Mouse (Mus musculus) CD4-positive, CD25-positive, alpha-beta regulatory T cell (primary cell): ENCODE results near the gene Krtap31-1. TPM values are rescaled to one million over a fixed set of nuclear protein-coding genes. Genes with fewer than 3 reads are reported as not detected.

Experiments
- polyA plus RNA-seq: library from polyadenylated mRNA; unstranded; fragments of 100-300 nt; shearing (Covaris generic); gene quantifications from one replicate; pipeline ENCODE4 v1.2.1, GENCODE M21; 2017

Krtap31-1 gene
- polyA plus RNA-seq = not detected

GRCm38 (mm10) chr11:99907620-99908019, at the start of gene Krtap31-1:
Gene Krtap31-1 (plus strand): TSS chr11:99907920.

GRCm38 (mm10) chr11:99864176-99864575, 43.5 kb upstream of the Krtap31-1 start, which contains the start of gene Gm11559:
Gene Gm11559 (plus strand): TSS chr11:99864476.

GRCm38 (mm10) chr11:99873089-99873488, 34.6 kb upstream of the Krtap31-1 start, which contains the start of gene Krtap9-1:
Gene Krtap9-1 (plus strand): TSS chr11:99873389.

GRCm38 (mm10) chr11:99878887-99879286, 28.8 kb upstream of the Krtap31-1 start, which contains the start of gene Gm11567:
Gene Gm11567 (plus strand): TSS chr11:99879187.

GRCm38 (mm10) chr11:99914451-99914850, 6.7 kb downstream of the Krtap31-1 start, which contains the start of gene Gm11565:
Gene Gm11565 (plus strand): TSS chr11:99914751.

GRCm38 (mm10) chr11:99935991-99936390, 28.3 kb downstream of the Krtap31-1 start, which contains the start of gene Krtap31-2:
Gene Krtap31-2 (plus strand): TSS chr11:99936291.

GRCm38 (mm10) chr11:99948175-99948574, 40.5 kb downstream of the Krtap31-1 start, which contains the start of gene Krtap9-5:
Gene Krtap9-5 (plus strand): TSS chr11:99948475.

Other genes with a start within 250 kb of the Krtap31-1 start
- gene Gm11563, start 249.0 kb upstream of the Krtap31-1 start, polyA plus RNA-seq = not detected
- gene Krtap4-6, start 242.0 kb upstream of the Krtap31-1 start, polyA plus RNA-seq = not detected
- not detected for gene Gm14190, start 217.2 kb upstream of the Krtap31-1 start, polyA plus RNA-seq
- not detected for gene Gm14180, start 173.6 kb upstream of the Krtap31-1 start, polyA plus RNA-seq
- not detected for gene Gm11595, start 135.0 kb upstream of the Krtap31-1 start, polyA plus RNA-seq
- not detected for gene Krtap4-8, start 127.2 kb upstream of the Krtap31-1 start, polyA plus RNA-seq
- gene Krtap4-9, start 122.7 kb upstream of the Krtap31-1 start, polyA plus RNA-seq = not detected
- not detected for gene Gm11596, start 114.5 kb upstream of the Krtap31-1 start, polyA plus RNA-seq
- not detected for gene Gm11569, start 109.0 kb upstream of the Krtap31-1 start, polyA plus RNA-seq
- gene Gm11554, start 103.5 kb upstream of the Krtap31-1 start, polyA plus RNA-seq = not detected
- gene Krtap4-13, start 98.0 kb upstream of the Krtap31-1 start, polyA plus RNA-seq = not detected
- not detected for gene Gm11564, start 92.3 kb upstream of the Krtap31-1 start, polyA plus RNA-seq
- gene 2300003K06Rik, start 69.9 kb upstream of the Krtap31-1 start, polyA plus RNA-seq = not detected
- not detected for gene Krtap4-16, start 56.3 kb upstream of the Krtap31-1 start, polyA plus RNA-seq
- not detected for gene Gm11568, start 50.0 kb upstream of the Krtap31-1 start, polyA plus RNA-seq
- not detected for gene Gm11559, start 43.4 kb upstream of the Krtap31-1 start, polyA plus RNA-seq
- not detected for gene Krtap9-1, start 34.5 kb upstream of the Krtap31-1 start, polyA plus RNA-seq
- gene Gm11567, start 28.7 kb upstream of the Krtap31-1 start, polyA plus RNA-seq = not detected
- not detected for gene Gm11565, start 6.8 kb downstream of the Krtap31-1 start, polyA plus RNA-seq
- not detected for gene Krtap31-2, start 28.4 kb downstream of the Krtap31-1 start, polyA plus RNA-seq
- not detected for gene Krtap9-5, start 40.6 kb downstream of the Krtap31-1 start, polyA plus RNA-seq
- gene Krtap29-1, start 71.1 kb downstream of the Krtap31-1 start, polyA plus RNA-seq = not detected
- not detected for gene Krtap16-1, start 78.7 kb downstream of the Krtap31-1 start, polyA plus RNA-seq
- gene Krtap17-1, start 86.1 kb downstream of the Krtap31-1 start, polyA plus RNA-seq = not detected
- not detected for gene Krt33a, start 108.3 kb downstream of the Krtap31-1 start, polyA plus RNA-seq
- gene Krt33b, start 121.9 kb downstream of the Krtap31-1 start, polyA plus RNA-seq = not detected
- not detected for gene Krt34, start 133.6 kb downstream of the Krtap31-1 start, polyA plus RNA-seq
- not detected for gene Krt31, start 142.6 kb downstream of the Krtap31-1 start, polyA plus RNA-seq
- not detected for gene Krt32, start 180.3 kb downstream of the Krtap31-1 start, polyA plus RNA-seq
- not detected for gene Krt35, start 188.3 kb downstream of the Krtap31-1 start, polyA plus RNA-seq
- not detected for gene Krt36, start 197.7 kb downstream of the Krtap31-1 start, polyA plus RNA-seq
- not detected for gene Krt13, start 213.6 kb downstream of the Krtap31-1 start, polyA plus RNA-seq
- not detected for gene Krt15, start 228.0 kb downstream of the Krtap31-1 start, polyA plus RNA-seq
- not detected for gene Krt19, start 240.7 kb downstream of the Krtap31-1 start, polyA plus RNA-seq